Mouse (Mus musculus) megakaryocyte, embryonic 14.5 days (primary cell): ENCODE measurements around the gene Sh3pxd2b. TPM values are rescaled to one million over a fixed set of nuclear protein-coding genes. Genes with fewer than 3 reads are reported as not detected.

Experiments
- H3K27me3 ChIP-seq: replicated peaks from 2 replicates; pipeline ENCODE3; 2012; ENCODE audit warnings: inconsistent platforms
- H3K36me3 ChIP-seq: replicated peaks from 2 replicates; pipeline ENCODE3; 2012; ENCODE audit warnings: low read length, inconsistent platforms, mixed read lengths
- H3K4me1 ChIP-seq: 2 replicates; pipeline ENCODE4 v1.6.1; 2012; ENCODE audit warnings: inconsistent platforms
- H3K4me3 ChIP-seq: replicated peaks from 2 replicates; pipeline ENCODE3; 2012; ENCODE audit warnings: moderate library complexity, mild to moderate bottlenecking, inconsistent platforms
- H3K9me3 ChIP-seq: 2 replicates; pipeline ENCODE4 v1.6.1; 2012; ENCODE audit warnings: inconsistent platforms
- FLI1 ChIP-seq: IDR thresholded peaks from 2 replicates; pipeline ENCODE4 v1.6.1; 2012; ENCODE audit warnings: low read length, inconsistent platforms, mixed read lengths
- GATA1 ChIP-seq: IDR thresholded peaks from 3 replicates; pipeline ENCODE4 v1.6.1; 2012; ENCODE audit warnings: mixed read lengths, low read length, inconsistent platforms, borderline replicate concordance
- polyA plus RNA-seq: library from polyadenylated mRNA; stranded (reverse); fragments of >175 nt; gene quantifications from 2 replicates; pipeline ENCODE4 v1.2.3, GENCODE M21; 2012; ENCODE audit warnings: low replicate concordance; ENCODE audit not compliant: insufficient read depth

The Sh3pxd2b gene
- polyA plus RNA-seq, 1 experiment: 2.1 TPM

- Histone ChIP-seq H3K36me3 (no peaks in the 10 kb centered on the region), H3K27me3 (peaks cover 14% of the 10 kb centered on the region), H3K4me3 (peak overlapping the region; percentile 82), H3K4me1 (peaks cover 30% of the 10 kb centered on the region), H3K9me3 (no peaks in the 10 kb centered on the region)
- TF ChIP-seq GATA1: no peak
- TF ChIP-seq FLI1: no peak
These were observed 102.6 kb downstream of the Sh3pxd2b start for GRCm38 (mm10) chr11:32450216-32450615.

GRCm38 (mm10) chr11:32451306-32451705 lies 103.7 kb downstream of the Sh3pxd2b start:
- TF ChIP-seq FLI1 (no peak), GATA1 (no peak)
- H3K27me3 ChIP-seq: peaks cover 20% of the 10 kb centered on the region
- H3K4me1 ChIP-seq: peaks cover 27% of the 10 kb centered on the region
- no peak overlapping the region for H3K4me3 ChIP-seq
- no peaks in the 10 kb centered on the region for H3K36me3 ChIP-seq
- H3K9me3 ChIP-seq: no peaks in the 10 kb centered on the region

GRCm38 (mm10) chr11:32452745-32453144 lies 105.1 kb downstream of the Sh3pxd2b start:
- Histone ChIP-seq H3K4me3 (no peak overlapping the region), H3K9me3 (no peaks in the 10 kb centered on the region), H3K27me3 (peaks cover 22% of the 10 kb centered on the region)

GRCm38 (mm10) chr11:32453353-32453915 lies 105.8 kb downstream of the Sh3pxd2b start:
- peaks cover 30% of the 10 kb centered on the region for H3K4me1 ChIP-seq
- H3K4me3 ChIP-seq: no peak overlapping the region
- no peaks in the 10 kb centered on the region for H3K36me3 ChIP-seq
- no peaks in the 10 kb centered on the region for H3K9me3 ChIP-seq
- no peak for TF ChIP-seq GATA1
- peaks cover 22% of the 10 kb centered on the region for H3K27me3 ChIP-seq

More at GRCm38 (mm10) chr11:32452745-32453144, 105.1 kb downstream of the Sh3pxd2b start:
- Histone ChIP-seq H3K36me3 (no peaks in the 10 kb centered on the region), H3K4me1 (peaks cover 30% of the 10 kb centered on the region)
- TF ChIP-seq FLI1 (no peak), GATA1 (no peak)

GRCm38 (mm10) chr11:32454231-32454799 lies 106.7 kb downstream of the Sh3pxd2b start:
- TF ChIP-seq GATA1 (no peak), FLI1 (no peak)

GRCm38 (mm10) chr11:32454800-32455506 lies 107.3 kb downstream of the Sh3pxd2b start, which contains the start of gene Ubtd2:
Ubtd2 (plus strand) TSS chr11:32455370.
- Histone ChIP-seq H3K9me3 (no peaks in the 10 kb centered on the region), H3K4me3 (peak within 1 kb of the TSS; percentile 95), H3K36me3 (no peaks in the 10 kb centered on the region), H3K4me1 (peaks cover 24% of the 10 kb centered on the region), H3K27me3 (peaks cover 22% of the 10 kb centered on the region)
- TF ChIP-seq FLI1: no peak
- no peak for TF ChIP-seq GATA1

More at GRCm38 (mm10) chr11:32454231-32454799, 106.7 kb downstream of the Sh3pxd2b start:
- Histone ChIP-seq H3K36me3 (no peaks in the 10 kb centered on the region), H3K27me3 (peaks cover 22% of the 10 kb centered on the region), H3K4me3 (peak overlapping the region; percentile 95), H3K9me3 (no peaks in the 10 kb centered on the region), H3K4me1 (peaks cover 30% of the 10 kb centered on the region)

GRCm38 (mm10) chr11:32455507-32456141 lies 108.0 kb downstream of the Sh3pxd2b start:
- Histone ChIP-seq H3K27me3 (peaks cover 20% of the 10 kb centered on the region), H3K4me3 (peak overlapping the region; percentile 95), H3K9me3 (no peaks in the 10 kb centered on the region), H3K36me3 (no peaks in the 10 kb centered on the region), H3K4me1 (peaks cover 19% of the 10 kb centered on the region)
- TF ChIP-seq FLI1: no peak
- no peak for TF ChIP-seq GATA1

- peaks cover 14% of the 10 kb centered on the region for H3K27me3 ChIP-seq
- no peak for TF ChIP-seq FLI1
- TF ChIP-seq GATA1: no peak
These were observed 108.7 kb downstream of the Sh3pxd2b start for GRCm38 (mm10) chr11:32456356-32456755.

GRCm38 (mm10) chr11:32464282-32464681 lies 116.7 kb downstream of the Sh3pxd2b start:
- Histone ChIP-seq H3K27me3 (peaks cover 3% of the 10 kb centered on the region), H3K4me1 (peaks cover 10% of the 10 kb centered on the region; the same call in 1 of the 2 replicates), H3K9me3 (no peaks in the 10 kb centered on the region), H3K36me3 (no peaks in the 10 kb centered on the region), H3K4me3 (peak overlapping the region; percentile 8)
- TF ChIP-seq FLI1 (no peak), GATA1 (no peak)

More at GRCm38 (mm10) chr11:32456356-32456755, 108.7 kb downstream of the Sh3pxd2b start:
- H3K4me3 ChIP-seq: peak overlapping the region; percentile 95
- no peaks in the 10 kb centered on the region for H3K9me3 ChIP-seq
- peaks cover 19% of the 10 kb centered on the region for H3K4me1 ChIP-seq
- H3K36me3 ChIP-seq: no peaks in the 10 kb centered on the region

- no peak overlapping the region for H3K4me3 ChIP-seq
- no peaks in the 10 kb centered on the region for H3K27me3 ChIP-seq
- H3K4me1 ChIP-seq: peaks cover 19% of the 10 kb centered on the region
- no peaks in the 10 kb centered on the region for H3K36me3 ChIP-seq
- H3K9me3 ChIP-seq: no peaks in the 10 kb centered on the region
- TF ChIP-seq GATA1: no peak
- TF ChIP-seq FLI1: no peak
These were observed 124.3 kb downstream of the Sh3pxd2b start for GRCm38 (mm10) chr11:32471925-32472324.
